Mouse (Mus musculus) naive thymus-derived CD4-positive, alpha-beta T cell, adult 2 months (primary cell): ENCODE results near the gene Hoxa3.

Experiments
- DNase-seq: peaks from one replicate; pipeline ENCODE4 v3.0.0-alpha.2; 2011; ENCODE audit warnings: low read depth

Hoxa3 gene

DNA sequence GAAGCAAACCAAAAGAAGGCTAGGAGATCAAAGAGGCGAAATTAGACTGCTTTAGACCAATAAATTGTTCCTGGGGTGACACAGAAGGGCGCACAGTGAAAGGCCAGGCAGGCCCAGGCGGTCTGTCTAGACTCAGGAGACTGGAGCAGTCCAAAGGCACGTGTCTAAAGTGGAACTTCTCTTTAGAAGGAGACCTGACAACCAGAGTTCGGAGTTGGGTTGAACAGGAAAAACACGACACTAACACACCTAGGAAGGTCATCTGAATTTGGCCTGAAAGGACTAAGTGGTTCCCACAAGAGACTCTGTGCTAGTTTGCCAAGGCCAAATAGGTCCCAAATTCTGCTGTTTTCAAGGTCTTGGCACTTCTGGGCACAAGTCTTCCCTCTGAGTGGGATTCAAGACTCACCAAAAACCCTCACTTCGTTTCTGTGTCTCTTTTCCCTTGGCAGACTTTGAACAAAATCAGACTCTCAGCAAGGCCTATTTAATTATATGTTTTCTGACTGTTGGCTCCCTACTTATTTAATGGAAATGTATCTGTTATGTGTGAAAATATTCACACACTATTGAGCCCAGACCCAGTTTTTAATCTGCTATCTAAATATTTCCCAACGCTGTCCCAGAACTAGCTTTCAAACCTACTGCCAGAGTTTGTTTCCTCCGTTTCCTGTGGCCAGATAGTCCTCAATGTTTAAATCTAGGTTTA, 6.3 kb upstream of the Hoxa3 start:
- DNase-seq = peak; percentile 20

DNA sequence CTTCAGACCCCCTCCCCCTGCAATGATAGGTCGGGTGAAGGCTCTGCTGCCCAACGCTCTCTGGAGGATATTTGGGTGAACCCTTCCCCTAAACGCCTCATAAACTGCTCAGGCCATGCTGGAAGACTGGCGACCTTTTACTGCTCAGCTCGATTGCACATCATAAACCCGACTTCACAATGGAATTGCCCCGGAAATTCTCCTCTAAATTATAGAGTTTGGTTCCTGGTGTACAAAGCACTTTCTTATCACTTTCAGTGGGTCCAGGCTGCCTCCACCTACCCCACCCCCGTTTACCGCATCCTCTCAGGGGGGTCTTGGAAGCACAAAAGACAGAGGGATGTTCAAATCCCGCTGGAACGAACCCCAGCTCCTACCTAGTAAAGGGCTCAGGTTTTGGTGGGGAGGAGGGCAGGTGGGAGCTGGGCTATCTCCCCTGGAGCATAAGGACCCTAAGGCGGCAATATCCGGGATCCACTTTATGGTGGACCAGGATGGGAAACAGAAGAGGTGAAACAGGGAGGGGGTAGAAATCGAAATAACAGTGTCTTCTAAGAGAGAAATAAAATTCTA, 5.6 kb upstream of the Hoxa3 start:
- peak; percentile 7 for DNase-seq

DNA sequence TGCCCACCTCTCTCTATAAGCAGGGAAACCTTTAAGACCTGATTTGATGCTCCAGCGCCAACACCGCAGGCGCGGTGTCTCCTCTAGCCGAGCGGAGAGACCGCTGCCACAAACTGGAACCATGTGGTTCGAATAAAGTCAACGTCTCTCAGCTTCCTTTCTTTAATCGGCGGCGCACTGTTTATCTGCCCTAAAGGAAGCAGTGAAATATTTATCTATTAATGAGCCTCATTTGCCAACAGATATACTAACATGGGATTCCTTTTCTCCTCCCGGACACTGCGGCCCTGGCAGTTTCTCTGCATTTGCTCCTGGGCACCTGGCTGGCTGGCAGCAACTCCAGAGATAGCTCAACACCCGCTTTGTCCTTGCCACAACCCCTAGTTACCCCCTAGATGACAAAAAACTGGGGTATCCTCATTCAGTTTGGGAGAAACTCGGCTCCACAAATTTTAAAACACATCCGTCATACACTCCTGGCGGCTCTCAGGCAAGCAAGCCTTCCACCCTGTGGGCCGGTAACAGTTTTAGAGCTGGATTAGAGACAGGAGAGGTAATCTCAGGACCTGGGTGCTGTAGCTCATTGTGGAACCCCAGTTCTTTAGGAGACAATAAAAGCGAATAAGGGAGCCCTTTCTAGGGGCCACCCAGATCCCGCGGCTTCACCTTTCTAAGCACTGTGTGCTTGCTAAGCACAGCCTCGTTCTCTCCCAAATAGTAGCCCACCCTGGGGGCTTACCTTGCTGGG, 4.9 kb upstream of the Hoxa3 start:
- DNase-seq = peak; percentile 50

DNA sequence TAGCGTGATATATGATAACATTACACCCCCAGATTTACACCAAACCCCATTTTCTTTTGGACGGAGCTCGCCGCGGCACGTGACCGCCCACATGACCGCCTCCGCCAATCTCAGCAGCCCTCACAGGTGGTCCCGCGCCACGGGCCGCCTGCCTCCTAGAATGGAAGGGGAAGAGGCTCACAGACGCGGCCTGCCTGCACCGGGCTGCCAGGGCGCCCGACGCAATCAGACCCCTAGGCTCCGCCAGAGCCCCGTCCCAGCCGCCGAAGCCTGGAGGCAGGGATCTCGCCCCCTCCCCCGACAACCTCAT, 4.3 kb upstream of the Hoxa3 start:
- DNase-seq = peak; percentile 71

DNA sequence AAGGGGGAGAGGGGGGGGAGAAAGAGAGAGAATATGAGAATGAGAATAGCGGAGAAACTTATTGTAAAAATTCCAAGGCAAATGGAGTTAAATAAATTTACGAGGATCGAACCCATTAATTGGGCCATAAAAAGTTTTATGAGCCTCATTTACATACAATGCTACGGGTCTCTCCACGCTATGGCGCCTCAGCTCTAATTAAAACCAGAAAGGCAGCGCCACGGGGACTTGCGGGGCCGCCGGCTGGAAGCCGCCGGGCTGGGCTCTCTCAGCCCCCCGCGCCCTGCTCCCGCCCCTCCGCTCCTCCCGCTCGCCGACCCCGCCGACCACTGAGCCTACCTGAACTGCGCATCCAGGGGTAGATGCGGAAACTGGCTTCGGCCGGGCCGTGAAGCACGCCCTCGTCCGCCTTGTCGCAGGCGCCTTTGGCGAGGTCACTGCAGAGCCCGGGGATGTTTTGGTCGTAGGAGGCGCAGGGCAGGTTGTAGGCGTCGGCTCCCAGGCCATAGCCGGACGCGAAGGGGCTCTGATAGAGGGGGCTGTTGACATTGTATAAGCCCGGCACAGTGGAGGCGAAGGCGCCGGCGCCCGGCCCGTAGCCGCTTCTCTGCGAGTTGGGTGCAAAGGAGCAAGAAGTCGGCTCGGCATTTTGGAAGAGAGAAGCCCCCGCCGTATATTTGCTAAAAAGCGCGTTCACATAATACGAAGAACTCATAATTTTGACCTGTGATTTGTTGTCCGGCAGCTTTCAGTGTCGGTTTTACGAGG, 3.7 kb upstream of the Hoxa3 start:
- peak; percentile 53 for DNase-seq

DNA sequence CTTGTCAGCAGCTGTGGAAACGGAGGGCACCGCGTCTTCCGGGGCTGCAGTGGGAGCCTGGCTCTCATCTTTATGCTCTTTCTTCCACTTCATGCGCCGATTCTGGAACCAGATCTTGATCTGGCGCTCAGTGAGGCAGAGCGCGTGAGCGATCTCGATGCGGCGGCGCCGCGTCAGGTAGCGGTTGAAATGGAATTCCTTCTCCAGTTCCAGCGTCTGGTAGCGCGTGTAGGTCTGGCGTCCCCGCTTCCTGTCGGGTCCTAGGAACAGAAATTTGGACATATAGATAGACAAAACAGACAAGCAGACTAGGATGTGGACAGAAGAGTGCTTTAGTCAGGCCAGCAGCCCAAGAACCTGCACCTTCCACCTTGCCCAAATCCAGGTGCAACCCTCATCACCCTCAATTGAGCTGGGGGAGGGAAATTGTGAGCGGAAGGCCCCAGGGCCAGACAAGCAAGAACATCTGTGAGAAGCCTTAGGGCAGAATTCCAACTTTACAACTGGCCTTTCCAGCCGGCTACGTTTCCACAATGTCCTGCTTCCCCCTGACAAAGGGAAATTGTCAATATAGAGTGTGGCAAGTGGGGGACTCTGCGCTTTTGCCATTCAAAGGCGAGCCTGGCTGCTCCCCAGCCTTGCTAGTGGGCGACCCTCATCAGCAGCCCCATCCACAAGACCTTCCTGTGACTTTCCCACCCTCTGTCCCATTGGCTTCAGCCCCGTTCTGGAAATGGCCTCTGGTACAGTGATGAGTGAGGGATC, 2.8 kb upstream of the Hoxa3 start:
- peak; percentile 30 for DNase-seq

DNA sequence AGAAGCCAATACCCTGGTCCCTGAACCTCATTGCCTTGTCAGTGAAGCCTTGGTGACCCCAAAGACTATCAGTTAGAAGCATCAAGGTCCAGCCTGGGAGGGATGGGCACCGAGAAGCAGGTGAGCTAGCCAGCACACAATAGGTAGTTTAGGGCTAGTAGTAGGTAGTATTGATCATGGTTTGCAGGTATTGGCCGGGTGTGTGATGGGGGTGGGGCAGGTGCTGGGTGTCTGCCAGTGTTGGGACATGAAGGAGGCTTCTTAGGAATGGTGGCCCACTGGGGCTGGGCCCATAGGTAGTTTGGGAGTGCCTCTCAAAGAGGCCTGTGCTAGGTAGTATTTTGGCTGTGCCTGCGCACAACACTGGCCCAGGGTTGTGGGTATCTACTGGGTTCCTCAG, 1.9 kb upstream of the Hoxa3 start:
- peak; percentile 11 for DNase-seq

DNA sequence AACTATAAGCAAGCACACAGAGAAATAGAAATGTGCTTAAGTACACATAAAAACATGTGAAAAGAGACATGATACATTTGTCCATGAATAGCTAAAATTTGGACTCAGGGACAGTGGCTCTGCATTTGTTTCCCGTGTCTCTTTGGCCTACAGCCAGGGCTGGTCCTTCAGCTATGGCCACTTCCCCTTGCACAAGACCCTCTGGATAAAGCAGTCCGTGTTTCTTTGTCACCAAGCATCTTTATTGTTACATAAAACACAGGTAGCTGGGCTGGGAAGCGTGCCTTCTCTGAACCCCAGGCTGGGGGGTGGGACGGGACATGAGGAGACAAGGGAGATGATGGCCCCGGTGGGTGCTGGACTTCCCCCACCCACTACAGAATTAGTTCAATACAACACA, 1.1 kb upstream of the Hoxa3 start:
- DNase-seq = peak; percentile 17

DNA sequence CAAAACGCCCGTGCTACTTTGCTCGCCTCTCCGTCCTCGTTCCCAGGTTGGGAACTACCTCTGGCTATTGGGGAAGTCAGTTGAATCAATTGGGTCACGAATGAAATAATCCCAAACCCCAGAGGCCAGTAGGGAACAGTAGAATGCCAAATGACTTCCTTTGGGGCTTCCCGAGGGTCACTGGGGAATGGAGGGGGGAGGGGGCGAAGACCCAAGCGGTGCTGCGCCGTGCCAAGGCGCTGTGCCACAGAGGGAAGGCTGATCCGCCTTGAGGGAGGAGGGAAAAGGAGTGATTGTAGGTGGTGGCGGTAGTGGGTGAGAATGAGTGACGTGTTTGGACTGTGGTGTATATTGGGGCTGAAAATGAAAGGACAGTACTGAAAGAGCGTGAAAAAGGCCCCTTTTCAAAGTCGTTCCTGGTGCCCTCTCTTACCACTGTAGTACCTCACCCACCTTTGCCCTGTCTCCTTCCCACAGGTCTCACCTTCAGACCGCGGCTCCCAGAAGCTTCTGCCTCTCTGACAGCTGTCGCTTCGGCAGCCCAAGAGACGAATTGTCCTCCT, 499 bp downstream of the Hoxa3 start:
- peak; percentile 61 for DNase-seq

DNA sequence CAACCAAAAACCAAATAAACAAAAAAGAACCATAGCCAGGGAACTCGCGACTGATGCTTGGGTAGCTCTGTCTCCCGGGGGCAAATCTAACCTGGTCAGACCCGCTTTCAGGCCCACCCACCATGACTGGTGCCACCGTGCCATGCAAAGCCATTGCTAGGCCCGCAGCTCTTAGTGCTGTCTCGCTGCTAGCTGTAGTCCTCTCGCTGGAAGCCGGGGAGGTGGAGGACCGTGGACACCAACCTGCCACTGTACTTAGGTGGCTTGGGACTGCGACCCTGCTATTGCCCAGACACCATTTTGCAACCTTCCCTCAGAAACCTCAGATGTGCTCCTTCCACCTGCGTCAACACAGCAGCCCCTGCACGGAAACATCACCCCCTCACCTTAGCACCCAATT, 1.2 kb downstream of the Hoxa3 start:
- DNase-seq = no peak

DNA sequence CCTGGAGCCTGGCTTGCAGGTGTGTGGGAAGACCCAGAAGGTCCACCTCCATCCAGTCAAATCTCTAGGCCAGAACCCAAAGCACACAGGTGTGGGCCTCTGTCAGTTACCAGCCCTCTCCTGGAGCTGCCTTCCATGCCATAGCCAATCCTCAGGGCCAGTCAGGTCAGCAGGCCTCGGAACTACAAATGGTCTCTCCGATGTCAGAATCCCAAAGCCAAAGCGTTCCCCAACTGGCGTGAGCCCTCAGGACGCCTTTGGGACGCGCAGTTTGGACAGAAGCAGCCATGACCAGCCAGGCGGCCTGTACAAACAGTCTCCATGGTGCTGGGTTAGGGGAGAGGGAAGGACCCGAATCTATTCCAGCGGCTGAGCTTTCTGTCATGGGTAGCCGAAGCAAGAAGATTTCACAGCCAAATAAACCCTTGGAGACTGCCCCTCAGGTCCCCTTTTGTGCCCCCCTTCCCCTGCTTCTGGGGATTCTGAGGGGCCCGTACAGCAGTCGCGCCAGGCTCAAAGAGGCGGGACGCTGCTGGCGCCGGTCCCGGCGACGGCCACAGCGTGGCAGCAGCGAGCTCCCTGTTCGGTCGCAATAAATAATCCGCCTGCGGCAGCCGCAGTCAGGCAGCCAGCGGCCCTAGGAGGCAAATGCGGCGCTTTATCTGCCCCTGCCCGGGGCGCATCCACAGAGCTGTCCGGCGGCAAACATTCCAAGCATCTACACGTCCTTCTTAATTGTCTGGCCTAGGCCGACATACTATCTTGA, 1.8 kb downstream of the Hoxa3 start:
- DNase-seq = peak; percentile 82

DNA sequence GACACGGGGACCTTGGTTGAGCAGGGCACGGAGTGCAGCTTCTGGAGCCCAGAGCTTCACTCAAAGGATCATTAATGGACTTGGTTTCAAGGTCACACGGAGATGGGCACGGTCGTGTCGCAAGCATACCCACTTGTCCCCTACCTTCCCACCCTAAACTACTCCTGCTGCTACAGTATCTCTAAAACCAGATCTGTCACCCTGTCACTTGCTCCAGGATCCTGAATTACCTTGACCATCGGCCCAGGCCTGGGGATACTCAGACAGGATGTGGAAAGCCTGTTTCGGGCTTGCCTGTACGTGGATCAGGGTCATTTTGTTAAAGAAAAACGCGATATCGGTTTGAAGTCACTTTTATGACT, 3.5 kb downstream of the Hoxa3 start:
- no peak for DNase-seq

DNA sequence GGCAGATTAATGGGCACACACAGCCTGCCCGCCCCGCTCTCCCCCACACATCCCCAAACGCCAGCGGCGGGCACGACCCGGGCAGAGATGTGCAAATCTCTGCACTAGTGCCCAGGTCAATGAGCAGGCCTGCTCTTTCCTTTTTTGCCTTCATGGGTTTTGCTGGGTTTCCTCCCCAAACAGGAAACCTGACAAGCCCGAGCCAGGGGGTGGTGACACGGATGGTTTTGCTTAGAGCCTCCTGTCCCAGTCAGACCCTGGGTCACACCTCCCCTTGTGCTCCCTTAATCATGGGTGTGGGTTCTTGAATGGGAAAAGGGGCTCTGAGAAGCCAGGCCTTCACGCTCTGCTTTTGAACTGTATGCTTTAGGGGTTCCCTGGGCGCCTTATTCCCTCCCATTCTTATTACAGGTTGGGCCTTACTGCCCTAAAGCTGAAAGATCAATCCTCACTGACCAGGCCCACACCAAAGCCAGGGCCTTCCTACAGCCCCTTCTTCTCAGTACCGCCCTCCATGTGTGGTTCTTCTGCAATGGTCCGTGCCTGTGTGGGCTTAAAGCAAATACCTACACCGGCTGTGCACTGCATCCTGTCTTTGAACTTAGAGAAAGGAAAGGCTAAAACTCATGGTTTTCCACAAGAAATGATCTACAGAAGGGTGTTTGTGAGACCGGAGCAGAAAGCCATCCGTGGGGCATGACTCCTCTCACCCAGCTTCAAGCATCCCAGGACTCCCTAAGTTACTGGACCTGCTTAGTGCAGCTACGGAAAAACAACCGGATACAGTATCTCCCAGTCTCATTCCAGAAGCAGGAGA, 4.1 kb downstream of the Hoxa3 start:
- DNase-seq = peak; percentile 33

DNA sequence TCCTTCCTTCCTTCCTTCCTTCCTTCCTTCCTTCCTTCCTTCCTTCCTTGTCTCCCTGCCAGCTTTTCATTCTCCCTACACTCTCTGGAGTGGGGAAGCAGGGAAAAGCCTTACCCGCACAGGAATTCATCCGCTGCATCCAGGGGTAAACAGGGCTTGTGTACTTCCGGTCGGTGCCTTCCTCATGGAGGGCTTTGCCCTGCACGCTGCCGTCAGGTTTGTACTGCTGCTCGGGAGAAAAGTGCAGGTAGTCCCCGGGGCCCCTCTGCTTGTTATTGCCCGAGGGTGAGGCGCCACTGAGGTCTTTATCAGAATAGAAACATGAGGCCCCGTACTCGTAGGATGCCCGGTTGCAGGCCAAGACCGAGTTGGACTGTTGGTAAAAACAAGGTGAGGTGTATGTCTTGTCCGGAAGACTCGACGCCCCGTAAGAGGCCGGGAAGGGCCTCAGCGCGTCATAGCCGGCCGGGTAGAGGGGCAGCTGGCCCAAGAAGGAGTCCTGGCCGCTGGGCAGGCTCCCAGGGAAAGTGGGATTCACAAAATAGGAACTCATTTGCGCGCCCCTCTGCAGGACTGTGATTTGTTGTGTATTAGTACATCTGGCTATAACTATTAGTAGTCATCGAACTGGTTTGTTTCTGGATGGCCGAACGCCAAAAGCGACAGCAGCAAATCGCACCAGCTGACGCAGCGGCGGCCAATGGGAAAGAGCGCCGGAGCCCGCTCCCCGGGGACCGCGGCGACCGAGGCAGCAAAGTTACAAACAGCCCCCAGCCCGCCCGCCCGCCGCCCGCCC, 4.9 kb downstream of the Hoxa3 start, which contains the start of gene Hoxa6:
TSS of gene Hoxa6 (minus strand) at position 651 of the 796 bp plus-strand sequence.
- DNase-seq = peak; percentile 19

DNA sequence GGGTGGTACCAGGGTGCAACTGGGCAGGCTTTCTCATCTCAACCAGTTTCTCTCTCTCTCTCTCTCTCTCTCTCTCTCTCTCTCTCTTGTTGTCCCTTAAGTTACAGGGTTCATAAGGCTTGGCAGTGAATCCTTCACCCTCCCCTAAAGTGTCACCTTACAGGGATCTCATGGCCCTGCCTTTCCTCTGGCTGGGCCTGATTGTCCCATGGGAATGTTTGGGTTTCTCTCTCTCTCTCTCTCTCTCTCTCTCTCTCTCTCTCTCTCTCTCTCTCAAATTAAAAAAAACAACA, 5.5 kb downstream of the Hoxa3 start:
- DNase-seq = no peak

DNA sequence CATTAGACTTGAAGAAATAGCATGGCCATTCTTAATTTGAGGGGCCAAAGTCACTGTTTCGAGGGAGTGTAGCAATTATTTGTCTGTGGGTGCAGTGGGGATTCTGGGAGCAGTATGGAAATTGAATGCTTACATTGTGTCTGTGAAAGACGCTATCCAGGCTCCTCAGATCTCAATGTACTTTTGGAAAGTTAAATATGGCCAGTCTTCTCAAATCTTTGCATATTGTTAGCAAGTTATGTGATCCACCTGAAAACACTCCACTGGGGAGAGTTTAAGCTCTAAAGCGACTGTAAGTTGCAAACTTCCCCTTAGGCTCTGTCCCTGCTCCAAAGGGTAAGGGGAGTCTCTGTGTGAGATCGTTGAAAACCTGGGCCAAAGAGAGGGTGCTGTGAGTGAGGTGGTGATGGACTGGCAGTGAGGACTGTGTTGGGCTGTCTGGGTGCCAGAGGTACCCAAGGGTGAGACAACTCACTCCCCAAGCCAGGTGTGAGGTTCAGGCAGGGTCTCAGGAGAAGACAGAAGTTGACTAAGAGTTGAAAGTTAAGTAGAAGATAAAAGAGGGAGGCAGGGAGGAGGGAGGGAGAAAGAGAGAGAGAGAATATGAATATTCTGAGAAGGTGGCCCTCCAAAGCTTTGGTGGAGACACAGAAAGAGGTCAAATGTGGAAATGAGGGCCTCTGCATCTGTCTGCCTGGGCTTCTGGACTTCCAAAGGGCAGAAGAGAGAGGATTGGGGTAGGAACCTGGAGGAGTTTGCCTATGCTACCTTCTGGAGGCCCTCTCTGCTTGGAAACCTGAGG, 6.1 kb downstream of the Hoxa3 start:
- no peak for DNase-seq

DNA sequence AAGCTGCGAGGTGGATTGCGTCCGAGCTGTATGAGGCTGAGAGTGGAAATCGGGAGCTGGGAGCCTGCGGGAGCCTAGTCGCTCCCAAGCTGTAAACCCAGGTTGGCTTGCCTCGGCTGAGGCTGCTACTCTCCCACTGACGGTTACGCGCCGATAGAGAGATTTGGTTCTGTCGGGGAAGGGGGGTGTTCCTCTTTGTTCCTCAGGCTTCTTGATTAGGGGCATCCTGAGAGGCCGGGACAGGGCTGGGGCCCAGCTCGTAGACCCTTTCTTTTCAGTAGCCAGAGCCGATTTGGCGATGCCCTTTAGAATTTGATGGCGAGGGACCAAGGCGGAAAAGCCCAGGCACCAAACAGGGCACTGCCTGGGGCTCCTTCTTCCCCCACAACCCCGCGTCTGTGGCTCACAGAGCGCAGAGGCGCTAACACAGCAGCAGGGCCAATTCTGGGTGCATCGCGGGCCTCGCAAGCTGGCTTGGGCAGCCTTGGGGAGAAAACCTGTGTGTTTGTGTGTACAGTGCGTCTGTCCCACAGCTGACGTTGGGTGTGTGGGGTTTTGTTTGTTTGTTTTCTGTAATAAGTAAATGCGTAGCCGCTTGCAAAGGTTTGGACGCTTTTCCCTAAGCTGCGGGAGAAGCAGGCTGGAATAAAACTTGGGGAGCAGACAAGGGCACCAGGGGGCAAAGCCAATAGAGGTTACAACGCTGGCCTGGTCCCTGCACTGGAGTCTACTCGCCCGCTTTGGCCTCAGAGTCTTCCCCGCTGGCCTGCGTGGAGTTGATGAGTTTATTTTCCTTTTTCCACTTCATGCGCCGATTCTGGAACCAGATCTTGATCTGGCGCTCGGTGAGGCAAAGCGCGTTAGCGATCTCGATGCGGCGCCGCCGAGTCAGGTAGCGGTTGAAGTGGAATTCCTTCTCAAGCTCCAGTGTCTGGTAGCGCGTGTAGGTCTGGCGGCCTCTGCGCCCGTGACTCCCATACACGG, 7.2 kb downstream of the Hoxa3 start:
- DNase-seq = no peak
